Mouse (Mus musculus) central nervous system, embryonic 14 days (tissue): Measurements from ENCODE around the gene Eci3. TPM values are rescaled to one million over a fixed set of nuclear protein-coding genes. Genes with fewer than 3 reads are reported as not detected.

Source experiments
- polyA plus RNA-seq: library from polyadenylated mRNA; depleted of rRNA; stranded (reverse); fragments of >200 nt; gene quantifications from 2 replicates; pipeline ENCODE4 v1.2.3, GENCODE M21; 2012; rRNA removed

Eci3 gene
- polyA plus RNA-seq = 0.16 and 0.31 TPM in 2 replicates

DNA sequence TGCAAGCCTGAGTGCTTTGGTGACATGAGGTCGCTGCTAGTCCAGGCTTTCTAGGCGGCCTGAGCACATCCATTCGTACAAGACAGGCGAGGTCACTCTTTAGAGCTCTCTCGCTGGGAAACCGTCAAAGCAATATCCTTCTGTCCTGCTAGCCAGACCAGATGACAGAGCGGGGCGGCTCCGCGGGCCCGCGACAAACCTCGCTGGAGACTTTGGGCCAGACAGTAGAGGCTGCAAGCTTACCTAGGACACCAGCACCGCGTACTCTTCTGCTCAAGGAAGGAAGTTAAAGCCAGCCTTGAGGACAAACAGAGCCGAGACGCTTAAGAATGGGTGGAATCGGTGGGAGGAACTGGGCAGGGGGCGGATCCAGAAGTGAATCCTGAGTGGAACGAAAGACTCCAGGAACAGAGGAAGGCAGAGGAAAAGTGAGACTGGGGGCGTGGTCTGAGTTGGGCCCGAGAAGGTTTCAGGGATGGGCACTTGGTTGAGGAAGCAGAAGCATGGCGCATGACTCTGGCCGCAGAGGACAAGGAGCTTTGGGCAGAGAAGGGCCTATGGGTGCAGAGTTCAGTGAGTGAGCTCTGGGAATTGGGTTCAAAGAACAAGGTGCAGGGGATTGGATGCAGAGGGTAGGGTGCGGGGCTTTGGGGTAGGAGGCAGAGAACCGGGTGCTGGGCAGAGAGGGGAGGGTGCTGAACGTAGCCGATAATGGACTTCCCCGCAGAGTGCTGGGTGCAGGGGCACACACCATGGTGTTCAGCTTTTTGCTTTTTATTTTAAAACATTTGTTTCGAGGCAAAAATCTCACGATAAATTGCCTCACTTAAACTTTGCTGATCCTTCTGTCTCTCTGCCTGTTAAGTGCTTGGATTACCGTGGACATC lies at the start of gene Eci3:
Gene Eci3 (minus strand): TSS at position 300 of the 887 bp plus-strand sequence.

DNA sequence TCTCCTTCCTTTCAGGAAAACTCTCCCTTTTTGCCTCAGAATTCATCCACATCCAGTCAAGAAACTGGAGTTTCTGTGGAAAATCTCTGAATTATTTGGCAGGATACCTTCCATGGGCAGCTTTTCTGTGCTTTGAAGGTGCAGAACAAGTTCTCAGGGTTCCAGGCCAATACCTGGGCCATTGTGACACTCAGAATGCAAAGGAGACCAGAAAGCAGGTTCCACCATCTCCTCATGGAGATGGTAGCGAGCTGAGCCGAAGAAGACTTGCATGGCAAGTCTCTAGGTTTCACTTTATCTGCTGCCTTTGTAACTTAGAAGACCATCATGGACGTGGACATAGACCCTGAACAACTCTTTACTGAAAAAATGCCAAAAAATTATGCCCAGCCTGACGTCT lies 39.4 kb downstream of the Eci3 start, which contains the start of the genes Fam217a and 4933417A18Rik:
Gene Fam217a (minus strand): TSS at position 101 of the 400 bp plus-strand sequence.
Gene 4933417A18Rik (plus strand): TSS at position 200 of the 400 bp plus-strand sequence.

Other genes starting within 250 kb of the Eci3 start
- 0.04 TPM in 1 of 2 replicates, not detected in the other for gene Fam50b, start 229.0 kb downstream of the Eci3 start, polyA plus RNA-seq
- gene Prpf4b, start 88.5 kb downstream of the Eci3 start, polyA plus RNA-seq = 144 and 151 TPM in 2 replicates
- gene Fam217a, start 39.5 kb downstream of the Eci3 start, polyA plus RNA-seq = 0.72 and 0.83 TPM in 2 replicates
- gene 4933417A18Rik, start 39.4 kb downstream of the Eci3 start, polyA plus RNA-seq = not detected in 2 replicates
- gene Eci2, start 63.3 kb upstream of the Eci3 start, polyA plus RNA-seq = 95.5 and 97.6 TPM in 2 replicates